Mouse (Mus musculus) liver, embryonic 12.5 days (tissue): ENCODE measurements at regions not wholly inside any gene's neighbourhood (a gene's known extent, or its start where the extent isn't known, plus 50 kb on each side); places are given as distances from the start of the nearest gene placed in this dataset. TPM values are rescaled to one million over a fixed set of nuclear protein-coding genes. Genes with fewer than 3 reads are reported as not detected.
A peak's percentile ranks its signal among the peaks of the same experiment; 100 is the strongest.

ENCODE experiments used
- ATAC-seq: fragments of 200-750 bp; cut with Nextera tagmentation; 2 replicates; pipeline ENCODE4 v1.8.0; 2017; ENCODE audit warnings: moderate number of reproducible peaks, mild to moderate bottlenecking, moderate library complexity
- H3K27ac ChIP-seq: fragments of 300-500 bp; sonication (generic); 2 replicates; pipeline ENCODE4 v1.5.1; 2016; ENCODE audit warnings: mild to moderate bottlenecking
- H3K27me3 ChIP-seq: fragments of 300-500 bp; sonication (generic); replicated peaks from 2 replicates; pipeline ENCODE4 v1.6.1; 2016; ENCODE audit warnings: mild to moderate bottlenecking, moderate library complexity
- H3K36me3 ChIP-seq: fragments of 300-500 bp; sonication (generic); 2 replicates; pipeline ENCODE4 v1.6.1; 2016; ENCODE audit warnings: mild to moderate bottlenecking, moderate library complexity
- H3K4me1 ChIP-seq: fragments of 300-500 bp; sonication (generic); 2 replicates; pipeline ENCODE4 v1.6.1; 2016
- H3K4me2 ChIP-seq: fragments of 300-500 bp; sonication (generic); 2 replicates; pipeline ENCODE4 v1.6.1; 2016; ENCODE audit warnings: mild to moderate bottlenecking, moderate library complexity
- H3K4me3 ChIP-seq: fragments of 300-500 bp; sonication (generic); 2 replicates; pipeline ENCODE4 v1.5.1; 2016; ENCODE audit warnings: mild to moderate bottlenecking, moderate library complexity
- H3K9ac ChIP-seq: fragments of 300-500 bp; sonication (generic); 2 replicates; pipeline ENCODE4 v1.6.1; 2016; ENCODE audit warnings: mild to moderate bottlenecking, moderate library complexity
- H3K9me3 ChIP-seq: fragments of 300-500 bp; sonication (generic); replicated peaks from 2 replicates; pipeline ENCODE4 v1.6.1; 2016; ENCODE audit warnings: mild to moderate bottlenecking, moderate library complexity
- WGBS: fragments of 180-500 bp; shearing (Covaris S2); methylation state at CpG from one replicate; pipeline ENCODE4 v1.1.7; 2016; ENCODE audit not compliant: insufficient replicate concordance; 5-methylcytosine and 5-hydroxymethylcytosine counted together
- microRNA counts: library from miRNA; unstranded; fragments of <30 nt; microRNA quantifications from one replicate; lab custom pipeline; 2017
- microRNA-seq: library from miRNA; unstranded; fragments of <30 nt; microRNA quantifications from one replicate; pipeline ENCODE4, GENCODE M21; 2017

DNA sequence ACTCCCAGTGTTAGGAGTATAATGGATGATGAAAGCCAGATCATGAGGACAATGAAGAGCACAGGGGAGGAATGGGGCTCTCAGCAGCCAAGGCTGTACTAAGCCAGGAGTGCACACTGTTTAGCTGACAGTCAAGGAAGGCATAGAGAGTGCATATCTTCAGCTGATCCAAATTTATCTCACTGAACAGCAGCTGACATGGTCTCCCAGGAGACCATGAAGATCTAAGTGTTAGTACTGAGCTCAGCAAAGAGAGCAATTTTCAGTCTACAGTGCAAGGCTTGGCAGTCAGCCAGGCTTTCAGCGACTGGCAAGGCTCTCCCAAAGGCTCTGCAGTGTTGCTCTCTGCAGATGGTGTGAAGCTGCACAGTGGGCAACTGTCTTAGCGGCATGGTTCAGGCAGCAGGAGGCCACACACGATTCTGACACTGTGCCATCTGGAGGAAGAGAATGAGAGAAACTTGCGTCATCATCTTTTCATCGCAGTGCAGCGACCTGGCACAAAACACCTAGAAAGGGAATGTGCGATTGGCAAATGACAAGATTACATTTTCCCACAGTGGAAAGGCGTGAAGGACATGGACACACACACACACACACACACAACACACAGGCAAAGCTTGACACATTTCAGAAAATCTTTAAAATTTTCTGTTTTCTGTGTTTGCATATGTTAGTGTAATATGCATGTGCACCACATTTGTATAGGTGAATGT, 66.7 kb upstream of the Zcchc13 start:
- no peak for ATAC-seq
- Histone ChIP-seq H3K9me3 (no peaks in the 10 kb centered on the region), H3K4me3 (no peak overlapping the region), H3K9ac (no peak overlapping the region), H3K4me1 (no peaks in the 10 kb centered on the region), H3K36me3 (peaks cover 20% of the 10 kb centered on the region), H3K27ac (no peak overlapping the region), H3K4me2 (no peak overlapping the region), H3K27me3 (no peaks in the 10 kb centered on the region)
- 79% methylated on average over 8 of the region's 8 CpGs for WGBS

DNA sequence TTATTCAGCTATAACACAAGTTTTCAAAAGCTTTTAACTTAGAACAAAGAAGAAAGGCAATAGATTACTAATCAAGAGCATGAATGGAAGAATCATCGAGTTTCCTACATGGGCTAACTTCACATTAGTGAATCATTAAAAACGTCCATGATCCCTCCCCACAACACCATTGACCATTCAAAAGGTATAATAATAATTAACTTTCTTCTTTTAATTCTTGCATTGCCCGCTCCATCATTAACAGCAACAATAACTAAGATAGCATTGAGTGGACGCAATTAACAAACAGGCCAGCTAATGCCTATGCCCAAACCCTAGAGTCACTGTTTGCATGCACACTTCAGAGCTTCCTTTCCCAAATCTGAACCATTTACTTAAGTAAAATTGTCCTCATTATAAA, 57.0 kb upstream of the Zcchc13 start:
- 81% methylated on average over 4 of the region's 4 CpGs for WGBS
- Histone ChIP-seq H3K9ac (no peak overlapping the region), H3K4me2 (no peak overlapping the region), H3K36me3 (peaks cover 9% of the 10 kb centered on the region; the same call in 1 of the 2 replicates), H3K27ac (no peak overlapping the region), H3K9me3 (no peaks in the 10 kb centered on the region), H3K4me1 (no peaks in the 10 kb centered on the region), H3K4me3 (no peak overlapping the region), H3K27me3 (no peaks in the 10 kb centered on the region)
- no peak for ATAC-seq

DNA sequence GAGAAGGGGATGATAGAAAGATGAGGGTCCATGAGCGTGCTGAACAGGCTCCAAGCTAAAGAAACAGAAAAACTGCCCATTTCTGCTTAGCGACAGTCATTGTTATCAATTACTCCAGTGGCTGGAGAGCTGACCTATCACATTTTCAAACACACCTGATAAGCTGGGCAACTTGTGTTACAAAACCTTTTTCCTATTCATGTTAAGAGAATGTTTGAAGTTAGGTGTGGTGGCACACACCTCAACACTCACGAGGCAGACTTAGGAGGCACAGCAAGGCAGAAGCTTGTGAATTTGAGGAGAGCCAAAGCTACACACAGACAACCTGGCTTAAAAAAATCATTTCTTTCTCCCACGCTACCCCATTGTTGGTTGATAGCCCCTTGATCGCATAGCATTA, 50.9 kb upstream of the Zcchc13 start:
- Histone ChIP-seq H3K9me3 (no peaks in the 10 kb centered on the region), H3K4me1 (peaks cover 11% of the 10 kb centered on the region), H3K4me3 (no peak overlapping the region), H3K9ac (no peak overlapping the region), H3K4me2 (no peak overlapping the region), H3K36me3 (peaks cover 26% of the 10 kb centered on the region), H3K27me3 (no peaks in the 10 kb centered on the region), H3K27ac (no peak overlapping the region)
- 57% methylated on average over 5 of the region's 5 CpGs for WGBS
- ATAC-seq = no peak

MicroRNA genes in the stretch of these regions (microRNA counts, 519-probe panel; counts per million panel counts)
- microRNA mmu-miR-374 (lab: Ali Mortazavi, UCI) (4,390 counts per million, percentile 81 among the panel's probes with 10 or more counts), microRNA mmu-miR-421 (lab: Ali Mortazavi, UCI) (582 counts per million, percentile 70 among the panel's probes with 10 or more counts)

Small RNAs in the stretch of these regions (microRNA-seq; reads per million reads assigned to microRNA genes)
- gene Mir374b (not detected), gene Mir374c (not detected), gene Mir421 (869 reads per million, percentile 73 among the genes with 10 or more reads in this experiment)
